Comparison of ENCODE assay signal across 10 mouse cellular contexts in genomic region chr2:60842976-60843375, GRCm38 (mm10).
A peak's percentile ranks its signal among the peaks of the same experiment; 100 is the strongest.
DNase-seq lines count a peak whose midpoint lies in the region; ATAC-seq and TF ChIP-seq lines count a peak whose summit lies in the region.
"Had no signal": no experiment of that assay in that cellular context is flagged by ENCODE, and none has a peak within 500 bp of the region (broad histone marks: within the 10 kb centered on the region; RNA-seq: fewer than 3 reads in every experiment).

No protein-coding gene starts in this region.

- H3K27me3 ChIP-seq in liver, embryonic 12.5 days (replicated peaks): no peaks in the 10 kb centered on the region
- H3K27me3 ChIP-seq in liver, postnatal 0 days (ENCODE audit: insufficient read depth, low read length): no peaks in the 10 kb centered on the region
- no peaks in the 10 kb centered on the region for H3K27me3 ChIP-seq in embryonic facial prominence, embryonic 14.5 days (replicated peaks; ENCODE audit: control insufficient read depth, insufficient read depth, low read length)
- H3K27me3 ChIP-seq: embryonic facial prominence, embryonic 12.5 days had no signal

- no peak for DNase-seq in liver, postnatal 0 days
- DNase-seq in embryonic facial prominence, embryonic 14.5 days (ENCODE audit: low spot score): peak; percentile 70
- peak; percentile 65 for DNase-seq in mesoderm, embryonic 11.5 days (ENCODE audit: low read depth, low spot score)
- no peak for DNase-seq in cerebellum, postnatal 10 days
- DNase-seq in cerebellum, postnatal 4 days (ENCODE audit: low spot score in 2 of 2): no peak
- DNase-seq in testis, postnatal 10 days (ENCODE audit: low spot score): no peak
- DNase-seq: spleen, adult 18-20 months had no signal

- 16% methylated on average over 4 of the region's 4 CpGs for whole genome bisulfite sequencing in liver, embryonic 12.5 days (ENCODE audit: insufficient replicate concordance)
- 22% methylated on average over 4 of the region's 4 CpGs for WGBS in liver, postnatal 0 days (ENCODE audit: insufficient replicate concordance)
- 4% methylated on average over 4 of the region's 4 CpGs for WGBS in bone marrow, adult 2 months
- 33% methylated on average over 4 of the region's 4 CpGs for WGBS in embryonic facial prominence, embryonic 14.5 days

- no peak for TF ChIP-seq POLR2A in bone marrow, adult 2 months (IDR thresholded peaks at IDR 0.05; ENCODE audit: borderline replicate concordance, control insufficient read depth, low read depth, low read length)

- peaks cover 52% of the 10 kb centered on the region for H3K4me1 ChIP-seq in liver, embryonic 12.5 days
- peaks cover 17% of the 10 kb centered on the region for H3K4me1 ChIP-seq in liver, postnatal 0 days (ENCODE audit: insufficient read depth)
- H3K4me1 ChIP-seq in bone marrow, adult 2 months (ENCODE audit: control insufficient read depth, insufficient read depth, low read length): peaks cover 2% of the 10 kb centered on the region
- peaks cover 20% of the 10 kb centered on the region for H3K4me1 ChIP-seq in embryonic facial prominence, embryonic 14.5 days (ENCODE audit: control insufficient read depth, insufficient read depth, low read length)

- peak; percentile 44; the same call in 1 of the 2 replicates for ATAC-seq in liver, embryonic 12.5 days
- ATAC-seq in liver, postnatal 0 days: no peak
- ATAC-seq in embryonic facial prominence, embryonic 14.5 days (ENCODE audit: low read depth): peak; percentile 58

- H3K9ac ChIP-seq in liver, embryonic 12.5 days: no peak overlapping the region
- H3K9ac ChIP-seq in liver, postnatal 0 days (replicated peaks): no peak overlapping the region
- no peak overlapping the region for H3K9ac ChIP-seq in embryonic facial prominence, embryonic 14.5 days (ENCODE audit: low read depth, low read length)
- H3K9ac ChIP-seq: embryonic facial prominence, embryonic 12.5 days had no signal

- no peak for TF ChIP-seq EP300 in liver, postnatal 0 days (IDR thresholded peaks at IDR 0.05; ENCODE audit: low read depth)

- TF ChIP-seq CTCF in liver, postnatal 0 days (IDR thresholded peaks at IDR 0.05; ENCODE audit: low read depth): no peak
- no peak for TF ChIP-seq CTCF in bone marrow, adult 2 months (IDR thresholded peaks at IDR 0.05; ENCODE audit: control insufficient read depth, insufficient read depth, low read length)

- no peak overlapping the region for H3K4me3 ChIP-seq in liver, embryonic 12.5 days
- no peak overlapping the region for H3K4me3 ChIP-seq in liver, postnatal 0 days (ENCODE audit: low read depth, low read length)
- H3K4me3 ChIP-seq in bone marrow, adult 2 months (replicated peaks; ENCODE audit: control insufficient read depth, low read depth, low read length): no peak overlapping the region
- no peak overlapping the region for H3K4me3 ChIP-seq in embryonic facial prominence, embryonic 14.5 days (ENCODE audit: low read depth, low read length)
- H3K4me3 ChIP-seq: embryonic facial prominence, embryonic 12.5 days had no signal

- H3K36me3 ChIP-seq in liver, embryonic 12.5 days: peaks cover 18% of the 10 kb centered on the region
- peaks cover 3% of the 10 kb centered on the region; the same call in 1 of the 2 replicates for H3K36me3 ChIP-seq in liver, postnatal 0 days (replicated peaks; ENCODE audit: insufficient read depth, low read length)
- H3K36me3 ChIP-seq in embryonic facial prominence, embryonic 14.5 days (ENCODE audit: control insufficient read depth, insufficient read depth, low read length): peaks cover 16% of the 10 kb centered on the region; the same call in 1 of the 2 replicates

- no peak overlapping the region for H3K27ac ChIP-seq in liver, embryonic 12.5 days
- no peak overlapping the region for H3K27ac ChIP-seq in liver, postnatal 0 days (ENCODE audit: low read depth)
- 0 out of 2 replicates have a peak overlapping the region, but pooled peaks have one; percentile 16 for H3K27ac ChIP-seq in bone marrow, adult 2 months (ENCODE audit: control insufficient read depth, insufficient read depth, low read depth, low read length, poor library complexity)
- H3K27ac ChIP-seq in embryonic facial prominence, embryonic 14.5 days (replicated peaks; ENCODE audit: low read depth, low read length): 0 out of 2 replicates have a peak overlapping the region, but pooled peaks have one; percentile 13
- H3K27ac ChIP-seq: embryonic facial prominence, embryonic 12.5 days had no signal

- H3K9me3 ChIP-seq in liver, embryonic 12.5 days (replicated peaks): no peaks in the 10 kb centered on the region
- H3K9me3 ChIP-seq in liver, postnatal 0 days (ENCODE audit: low read length): no peaks in the 10 kb centered on the region
- no peaks in the 10 kb centered on the region for H3K9me3 ChIP-seq in embryonic facial prominence, embryonic 14.5 days (ENCODE audit: control insufficient read depth, low read length)
- H3K9me3 ChIP-seq: embryonic facial prominence, embryonic 12.5 days had no signal

- H3K4me2 ChIP-seq in liver, embryonic 12.5 days: no peak overlapping the region
- no peak overlapping the region for H3K4me2 ChIP-seq in liver, postnatal 0 days (ENCODE audit: low read depth, low read length)
- no peak overlapping the region for H3K4me2 ChIP-seq in embryonic facial prominence, embryonic 14.5 days (ENCODE audit: low read depth, low read length)
- H3K4me2 ChIP-seq: embryonic facial prominence, embryonic 12.5 days had no signal

Comparison
In these comparisons a context has a peak if more than half of its experiments do, and no peak if none do; other contexts are left out.
1. H3K27ac ChIP-seq: peak in bone marrow, adult 2 months (single experiment) and embryonic facial prominence, embryonic 14.5 days (single experiment); none in liver, embryonic 12.5 days (single experiment) and liver, postnatal 0 days (single experiment).
2. DNase-seq: peak in embryonic facial prominence, embryonic 14.5 days (single experiment) and mesoderm, embryonic 11.5 days (single experiment); none in liver, postnatal 0 days (single experiment), cerebellum, postnatal 10 days (0 of 2), cerebellum, postnatal 4 days (0 of 2) and testis, postnatal 10 days (single experiment).